In genomic region chr2:146836246-146836645, GRCm38 (mm10) we compare ENCODE assay signal across 12 mouse cellular contexts. TPM values are rescaled to one million over a fixed set of nuclear protein-coding genes. Genes with fewer than 3 reads are reported as not detected.
DNase-seq lines count a peak whose midpoint lies in the region; ATAC-seq and TF ChIP-seq lines count a peak whose summit lies in the region.
"Had no signal": no experiment of that assay in that cellular context is flagged by ENCODE, and none has a peak within 500 bp of the region (broad histone marks: within the 10 kb centered on the region; RNA-seq: fewer than 3 reads in every experiment).

No protein-coding gene starts in this region.

- no peaks in the 10 kb centered on the region for H3K9me3 ChIP-seq in heart, embryonic 12.5 days (replicated peaks)
- H3K9me3 ChIP-seq in hindbrain, embryonic 13.5 days = no peaks in the 10 kb centered on the region
- no peaks in the 10 kb centered on the region for H3K9me3 ChIP-seq in midbrain, postnatal 0 days (ENCODE audit: low read length)
- no peaks in the 10 kb centered on the region for H3K9me3 ChIP-seq in lung, postnatal 0 days (ENCODE audit: low read length)

- peaks cover 86% of the 10 kb centered on the region for H3K27me3 ChIP-seq in heart, embryonic 12.5 days (replicated peaks)
- peaks cover 80% of the 10 kb centered on the region for H3K27me3 ChIP-seq in hindbrain, embryonic 13.5 days
- peaks cover 43% of the 10 kb centered on the region for H3K27me3 ChIP-seq in midbrain, postnatal 0 days (ENCODE audit: insufficient read depth, low read length)
- H3K27me3 ChIP-seq in lung, postnatal 0 days (replicated peaks; ENCODE audit: insufficient read depth, low read length) = peaks cover 88% of the 10 kb centered on the region

- H3K27ac ChIP-seq in heart, embryonic 12.5 days (ENCODE audit: poor library complexity, severe bottlenecking) = no peak overlapping the region
- peak overlapping the region; percentile 78 for H3K27ac ChIP-seq in hindbrain, embryonic 13.5 days
- peak overlapping the region; percentile 84 for H3K27ac ChIP-seq in midbrain, postnatal 0 days (ENCODE audit: low read depth, low read length)
- no peak overlapping the region for H3K27ac ChIP-seq in lung, postnatal 0 days (ENCODE audit: low read length)

- WGBS in heart, embryonic 12.5 days = 4% methylated on average over 13 of the region's 13 CpGs
- 5% methylated on average over 13 of the region's 13 CpGs for WGBS in hindbrain, embryonic 13.5 days
- 7% methylated on average over 13 of the region's 13 CpGs for WGBS in midbrain, postnatal 0 days
- 8% methylated on average over 13 of the region's 13 CpGs for WGBS in lung, postnatal 0 days

- no peaks in the 10 kb centered on the region for H3K36me3 ChIP-seq in heart, embryonic 12.5 days
- H3K36me3 ChIP-seq in hindbrain, embryonic 13.5 days = no peaks in the 10 kb centered on the region
- no peaks in the 10 kb centered on the region for H3K36me3 ChIP-seq in midbrain, postnatal 0 days (ENCODE audit: insufficient read depth, low read length)
- no peaks in the 10 kb centered on the region for H3K36me3 ChIP-seq in lung, postnatal 0 days (ENCODE audit: insufficient read depth, low read length)

- H3K9ac ChIP-seq in heart, embryonic 12.5 days = no peak overlapping the region
- 0 out of 2 replicates have a peak overlapping the region, but pooled peaks have one; percentile 51 for H3K9ac ChIP-seq in hindbrain, embryonic 13.5 days
- no peak overlapping the region for H3K9ac ChIP-seq in midbrain, postnatal 0 days (replicated peaks; ENCODE audit: low read length, poor library complexity, severe bottlenecking)
- H3K9ac ChIP-seq in lung, postnatal 0 days (replicated peaks; ENCODE audit: low read depth) = no peak overlapping the region

- DNase-seq in heart, postnatal 4 days = no peak
- peak; percentile 58 for DNase-seq in embryo, embryonic 10.5 days (ENCODE audit: low spot score)
- DNase-seq in midbrain, postnatal 0 days (ENCODE audit: low spot score) = no peak
- DNase-seq in frontal cortex, postnatal 36 days (ENCODE audit: low spot score in 2 of 2) = no peak
- DNase-seq in heart, adult 8-10 months (ENCODE audit: low spot score) = no peak
- DNase-seq in lung, postnatal 0 days (ENCODE audit: low spot score) = no peak
- DNase-seq: adrenal gland, postnatal 36 days; cerebellum, adult 2 months; liver had no signal

- no peak for ATAC-seq in heart, embryonic 12.5 days (ENCODE audit: insufficient number of reproducible peaks, low FRiP score)
- ATAC-seq in hindbrain, embryonic 13.5 days (ENCODE audit: low FRiP score) = no peak
- ATAC-seq in midbrain, postnatal 0 days (ENCODE audit: low FRiP score) = no peak
- ATAC-seq in lung, postnatal 0 days = no peak

- 0 out of 2 replicates have a peak overlapping the region, but pooled peaks have one; percentile 1 for H3K4me3 ChIP-seq in heart, embryonic 12.5 days
- peak overlapping the region; percentile 34 for H3K4me3 ChIP-seq in hindbrain, embryonic 13.5 days
- H3K4me3 ChIP-seq in midbrain, postnatal 0 days (ENCODE audit: low read depth, low read length) = peak overlapping the region; percentile 5; the same call in 1 of the 2 replicates
- H3K4me3 ChIP-seq in lung, postnatal 0 days (ENCODE audit: low read depth, low read length) = no peak overlapping the region
- H3K4me3 ChIP-seq: erythroblast, embryonic 14.5 days had no signal

- peaks cover 29% of the 10 kb centered on the region for H3K4me1 ChIP-seq in heart, embryonic 12.5 days (replicated peaks)
- peaks cover 55% of the 10 kb centered on the region for H3K4me1 ChIP-seq in hindbrain, embryonic 13.5 days (replicated peaks)
- H3K4me1 ChIP-seq in midbrain, postnatal 0 days (ENCODE audit: insufficient read depth, low read length) = no peaks in the 10 kb centered on the region
- peaks cover 6% of the 10 kb centered on the region for H3K4me1 ChIP-seq in lung, postnatal 0 days (ENCODE audit: insufficient read depth, low read depth, low read length)

- H3K4me2 ChIP-seq in heart, embryonic 12.5 days = no peak overlapping the region
- H3K4me2 ChIP-seq in hindbrain, embryonic 13.5 days = peak overlapping the region; percentile 56
- 0 out of 2 replicates have a peak overlapping the region, but pooled peaks have one; percentile 3 for H3K4me2 ChIP-seq in midbrain, postnatal 0 days (ENCODE audit: low read depth, low read length, poor library complexity, severe bottlenecking)
- H3K4me2 ChIP-seq in lung, postnatal 0 days (replicated peaks; ENCODE audit: low read depth, low read length) = no peak overlapping the region

- TF ChIP-seq CTCF in midbrain, postnatal 0 days (IDR thresholded peaks at IDR 0.05) = no peak
- TF ChIP-seq CTCF in lung, postnatal 0 days (IDR thresholded peaks at IDR 0.05) = no peak

- no peak for TF ChIP-seq EP300 in lung, postnatal 0 days (IDR thresholded peaks at IDR 0.05)

RNA-seq across cellular contexts. Expression of gene Kiz, which starts 19.4 kb away (rescaled TPM):
- 20.3 and 20.5 TPM in 2 replicates for polyA plus RNA-seq in heart, embryonic 12.5 days (2016; fragmentation: Nextera tagmentation; extraction: Ambion mirVana)
- 10 to 100 TPM; 34.7 to 40.7 TPM for total RNA-seq in heart, postnatal 4 days (2021)
- polyA plus RNA-seq in hindbrain, embryonic 13.5 days (2015; fragmentation: Nextera tagmentation; extraction: Ambion mirVana) = 28.3 and 28.8 TPM in 2 replicates
- 14.2 and 16.1 TPM in 2 replicates for total RNA-seq in midbrain, postnatal 0 days (2014; rRNA removed)
- polyA plus RNA-seq in midbrain, postnatal 0 days (2015; fragmentation: Nextera tagmentation; extraction: Ambion mirVana) = 17.4 and 18.0 TPM in 2 replicates
- total RNA-seq in heart, adult 8-10 months (2022) = 100 to 1,000 TPM; 111 to 137 (median 121) TPM
- 26.6 and 30.7 TPM in 2 replicates for polyA plus RNA-seq in lung, postnatal 0 days (2015; fragmentation: Nextera tagmentation; extraction: Ambion mirVana)

Comparison
In these comparisons a context has a peak if more than half of its experiments do, and no peak if none do; other contexts are left out.
1. H3K27ac ChIP-seq: peak in hindbrain, embryonic 13.5 days (single experiment) and midbrain, postnatal 0 days (single experiment); none in heart, embryonic 12.5 days (single experiment) and lung, postnatal 0 days (single experiment).
2. H3K4me2 ChIP-seq: peak in hindbrain, embryonic 13.5 days (single experiment) and midbrain, postnatal 0 days (single experiment); none in heart, embryonic 12.5 days (single experiment) and lung, postnatal 0 days (single experiment).